Mouse (Mus musculus) Muller cell, postnatal 12 days (primary cell): ENCODE data around the gene Scn1b.
A peak's percentile ranks its signal among the peaks of the same experiment; 100 is the strongest.

Experiments
- DNase-seq: peaks from one replicate; pipeline ENCODE4 v3.0.0-alpha.2; 2015; ENCODE audit errors: inconsistent ontology term

Scn1b gene

GRCm38 (mm10) chr7:31116721-31117145, 10.1 kb downstream of the Scn1b start:
- no peak for DNase-seq

GRCm38 (mm10) chr7:31115587-31116043, 11.2 kb downstream of the Scn1b start:
- peak; percentile 51 for DNase-seq

GRCm38 (mm10) chr7:31115182-31115581, 11.6 kb downstream of the Scn1b start, which contains the start of gene Hpn:
Hpn (minus strand) TSS chr7:31115290.
- DNase-seq, result no peak

GRCm38 (mm10) chr7:31114646-31115045, 12.2 kb downstream of the Scn1b start:
- no peak for DNase-seq

- DNase-seq, result no peak
Measured at GRCm38 (mm10) chr7:31113800-31114199, 13.0 kb downstream of the Scn1b start.

- no peak for DNase-seq
Measured at GRCm38 (mm10) chr7:31112036-31112435, 14.8 kb downstream of the Scn1b start.

GRCm38 (mm10) chr7:31110861-31111385, 15.9 kb downstream of the Scn1b start:
- DNase-seq, result no peak

GRCm38 (mm10) chr7:31109796-31110195, 17.0 kb downstream of the Scn1b start:
- no peak for DNase-seq

- peak; percentile 71 for DNase-seq
Measured at GRCm38 (mm10) chr7:31109091-31109490, 17.7 kb downstream of the Scn1b start.

- no peak for DNase-seq
Measured at GRCm38 (mm10) chr7:31107781-31108180, 19.0 kb downstream of the Scn1b start.

- no peak for DNase-seq
Measured at GRCm38 (mm10) chr7:31106166-31106565, 20.6 kb downstream of the Scn1b start.

- DNase-seq, result peak; percentile 38
Measured at GRCm38 (mm10) chr7:31105061-31105768, 21.6 kb downstream of the Scn1b start.

GRCm38 (mm10) chr7:31100786-31101185, 26.0 kb downstream of the Scn1b start:
- DNase-seq, result no peak

GRCm38 (mm10) chr7:31099612-31099982, 27.2 kb downstream of the Scn1b start:
- DNase-seq, result no peak

GRCm38 (mm10) chr7:31098697-31099611, 27.8 kb downstream of the Scn1b start:
- no peak for DNase-seq

GRCm38 (mm10) chr7:31097583-31098248, 29.1 kb downstream of the Scn1b start:
- peak; percentile 85 for DNase-seq

GRCm38 (mm10) chr7:31096892-31097564, 29.8 kb downstream of the Scn1b start:
- no peak for DNase-seq

GRCm38 (mm10) chr7:31094774-31095501, 31.9 kb downstream of the Scn1b start:
- DNase-seq, result no peak

- DNase-seq, result no peak
Measured at GRCm38 (mm10) chr7:31089721-31090120, 37.1 kb downstream of the Scn1b start.

GRCm38 (mm10) chr7:31088206-31088605, 38.6 kb downstream of the Scn1b start:
- DNase-seq, result no peak

GRCm38 (mm10) chr7:31087262-31087661, 39.5 kb downstream of the Scn1b start:
- DNase-seq, result no peak
